Mouse (Mus musculus) embryonic facial prominence, embryonic 14.5 days (tissue): ENCODE results near the gene Zfp386. TPM values are rescaled to one million over a fixed set of nuclear protein-coding genes. Genes with fewer than 3 reads are reported as not detected.

Experiments used
- ATAC-seq: fragments of 200-750 bp; cut with Nextera tagmentation; 2 replicates; pipeline ENCODE4 v1.8.0; 2017; ENCODE audit warnings: low read depth, moderate number of reproducible peaks, moderate TSS enrichment
- DNase-seq: peaks from one replicate; pipeline ENCODE4 v3.0.0-alpha.2; 2015; ENCODE audit warnings: low spot score
- H3K27ac ChIP-seq: fragments of 300-500 bp; sonication (generic); replicated peaks from 2 replicates; pipeline ENCODE4 v1.5.1; 2014; ENCODE audit warnings: low read depth, mild to moderate bottlenecking, low read length, moderate library complexity
- H3K27me3 ChIP-seq: fragments of 300-500 bp; sonication (generic); replicated peaks from 2 replicates; pipeline ENCODE4 v1.6.1; 2014; ENCODE audit warnings: low read length; ENCODE audit not compliant: control insufficient read depth, insufficient read depth
- H3K36me3 ChIP-seq: fragments of 300-500 bp; sonication (generic); 2 replicates; pipeline ENCODE4 v1.6.1; 2014; ENCODE audit warnings: low read length, mixed read lengths; ENCODE audit not compliant: control insufficient read depth, insufficient read depth
- H3K4me1 ChIP-seq: fragments of 300-500 bp; sonication (generic); 2 replicates; pipeline ENCODE4 v1.6.1; 2014; ENCODE audit warnings: antibody characterized with exemption, low read length; ENCODE audit not compliant: control insufficient read depth, insufficient read depth
- H3K4me2 ChIP-seq: fragments of 300-500 bp; sonication (generic); 2 replicates; pipeline ENCODE4 v1.6.1; 2014; ENCODE audit warnings: low read depth, mild to moderate bottlenecking, low read length, moderate library complexity, mixed read lengths
- H3K4me3 ChIP-seq: fragments of 300-500 bp; sonication (generic); 2 replicates; pipeline ENCODE4 v1.5.1; 2014; ENCODE audit warnings: low read depth, mild to moderate bottlenecking, low read length
- H3K9ac ChIP-seq: fragments of 300-500 bp; sonication (generic); 2 replicates; pipeline ENCODE4 v1.6.1; 2014; ENCODE audit warnings: low read depth, mild to moderate bottlenecking, low read length, moderate library complexity, mixed read lengths
- H3K9me3 ChIP-seq: fragments of 300-500 bp; sonication (generic); 2 replicates; pipeline ENCODE4 v1.6.1; 2016; ENCODE audit warnings: low read length; ENCODE audit not compliant: control insufficient read depth
- WGBS: fragments of 180-500 bp; shearing (Covaris S2); extraction: QIAGEN DNeasy Blood & Tissue Kit; methylation state at CpG from one replicate; pipeline ENCODE4 v1.1.7; 2014; 5-methylcytosine and 5-hydroxymethylcytosine counted together
- polyA plus RNA-seq: library from polyadenylated mRNA; unstranded; fragments of >200 nt; fragmentation: Nextera tagmentation; extraction: Ambion mirVana; gene quantifications from 2 replicates; pipeline ENCODE4 v1.2.1, GENCODE M21; 2014

Zfp386 gene
- polyA plus RNA-seq, 1 experiment from 2014 or later: 41.7 TPM

- WGBS: 7% methylated on average over 21 of the region's 33 CpGs
- peak; percentile 95 for ATAC-seq
These were observed 29.7 kb downstream of the Zfp386 start, which contains the start of gene Vipr2 for GRCm38 (mm10) chr12:116077074-116077854. Vipr2 (plus strand) TSS chr12:116077726.

GRCm38 (mm10) chr12:116077855-116078366 lies 30.4 kb downstream of the Zfp386 start:
- Histone ChIP-seq H3K9ac (peak overlapping the region; percentile 63), H3K27me3 (peaks cover 34% of the 10 kb centered on the region), H3K4me2 (peak overlapping the region; percentile 92), H3K4me1 (no peaks in the 10 kb centered on the region), H3K27ac (no peak overlapping the region), H3K9me3 (no peaks in the 10 kb centered on the region), H3K36me3 (no peaks in the 10 kb centered on the region), H3K4me3 (peak overlapping the region; percentile 48)
- 0% methylated on average over 15 of the region's 24 CpGs for WGBS
- ATAC-seq (peak; percentile 67; the same call in 1 of the 2 replicates), DNase-seq (no peak)

More at GRCm38 (mm10) chr12:116077074-116077854, 29.7 kb downstream of the Zfp386 start, which contains the start of gene Vipr2:
- Histone ChIP-seq H3K4me3 (peak within 1 kb of the TSS; percentile 48), H3K27me3 (peaks cover 34% of the 10 kb centered on the region), H3K27ac (no peak within 1 kb of the TSS), H3K4me1 (no peaks in the 10 kb centered on the region), H3K9me3 (no peaks in the 10 kb centered on the region), H3K4me2 (peak within 1 kb of the TSS; percentile 92), H3K9ac (peak within 1 kb of the TSS; percentile 63), H3K36me3 (no peaks in the 10 kb centered on the region)
- peak; percentile 81 for DNase-seq

GRCm38 (mm10) chr12:116083125-116083524 lies 35.6 kb downstream of the Zfp386 start:
- Histone ChIP-seq H3K36me3 (no peaks in the 10 kb centered on the region), H3K4me1 (no peaks in the 10 kb centered on the region), H3K4me2 (no peak overlapping the region), H3K4me3 (no peak overlapping the region), H3K27me3 (peaks cover 17% of the 10 kb centered on the region; the same call in 1 of the 2 replicates), H3K27ac (no peak overlapping the region), H3K9me3 (no peaks in the 10 kb centered on the region), H3K9ac (no peak overlapping the region)
- ATAC-seq (0 out of 2 replicates have a peak, but pooled peaks have one; percentile 30), DNase-seq (peak; percentile 34)
- 51% methylated on average over 6 of the region's 6 CpGs for WGBS

- no peak for DNase-seq
These were observed 36.8 kb downstream of the Zfp386 start for GRCm38 (mm10) chr12:116084294-116084693.

GRCm38 (mm10) chr12:116086951-116087600 lies 39.6 kb downstream of the Zfp386 start:
- no peak overlapping the region for H3K9ac ChIP-seq
- no peaks in the 10 kb centered on the region for H3K27me3 ChIP-seq
- no peak for ATAC-seq
- H3K4me2 ChIP-seq: no peak overlapping the region
- no peak overlapping the region for H3K4me3 ChIP-seq
- H3K27ac ChIP-seq: no peak overlapping the region
- H3K9me3 ChIP-seq: no peaks in the 10 kb centered on the region
- H3K4me1 ChIP-seq: no peaks in the 10 kb centered on the region
- no peaks in the 10 kb centered on the region for H3K36me3 ChIP-seq
- WGBS: 74% methylated on average over 5 of the region's 5 CpGs
- no peak for DNase-seq

More at GRCm38 (mm10) chr12:116084294-116084693, 36.8 kb downstream of the Zfp386 start:
- Histone ChIP-seq H3K4me3 (no peak overlapping the region), H3K4me2 (no peak overlapping the region), H3K9ac (no peak overlapping the region), H3K36me3 (no peaks in the 10 kb centered on the region), H3K4me1 (no peaks in the 10 kb centered on the region), H3K9me3 (no peaks in the 10 kb centered on the region), H3K27me3 (peaks cover 7% of the 10 kb centered on the region; the same call in 1 of the 2 replicates), H3K27ac (no peak overlapping the region)
- WGBS: 76% methylated on average over 2 of the region's 2 CpGs
- ATAC-seq: no peak

GRCm38 (mm10) chr12:116089836-116090235 lies 42.3 kb downstream of the Zfp386 start:
- ATAC-seq: no peak
- Histone ChIP-seq H3K27me3 (no peaks in the 10 kb centered on the region), H3K4me1 (no peaks in the 10 kb centered on the region), H3K27ac (no peak overlapping the region), H3K9me3 (no peaks in the 10 kb centered on the region), H3K36me3 (no peaks in the 10 kb centered on the region), H3K9ac (no peak overlapping the region), H3K4me2 (no peak overlapping the region), H3K4me3 (no peak overlapping the region)
- DNase-seq: no peak
- 73% methylated on average over 3 of the region's 3 CpGs for WGBS

DNA sequence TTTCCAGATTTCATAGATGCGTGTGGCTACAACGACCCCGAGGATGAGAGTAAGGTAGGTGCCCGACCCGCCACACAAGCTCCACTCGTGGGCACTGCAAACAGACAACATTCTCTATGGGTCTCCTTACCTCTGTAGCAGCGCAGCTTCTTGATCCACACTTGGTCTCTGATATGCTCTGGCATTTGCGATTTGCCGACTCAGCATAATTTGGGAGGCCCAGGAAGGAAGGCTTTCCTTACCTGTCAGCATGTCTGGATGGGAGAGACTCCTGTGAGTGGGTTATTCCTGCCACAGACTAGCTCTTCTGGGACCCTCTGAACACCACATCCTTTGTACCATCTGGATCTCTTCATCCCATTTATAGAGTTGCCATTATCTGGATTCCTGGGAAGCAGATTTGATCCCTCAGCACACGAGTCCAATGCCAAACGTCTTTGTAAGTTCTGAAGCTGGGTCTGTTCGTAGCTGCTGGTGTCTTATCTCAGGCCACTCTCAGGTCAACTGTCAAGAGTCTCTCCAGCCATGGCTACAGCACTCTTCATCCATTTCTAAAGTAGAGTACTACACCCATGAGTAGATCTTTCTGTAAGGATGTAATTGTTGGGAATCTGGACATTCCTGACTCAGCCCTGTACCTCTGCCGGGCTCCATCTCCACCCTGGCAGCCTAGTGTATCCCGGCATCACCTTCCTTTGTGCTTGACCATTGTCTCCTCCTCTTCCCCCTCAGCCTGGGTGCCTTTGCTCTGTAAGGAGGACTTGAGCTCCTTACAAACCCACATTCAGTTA lies 47.4 kb downstream of the Zfp386 start:
- WGBS: 82% methylated on average over 12 of the region's 14 CpGs
- Histone ChIP-seq H3K36me3 (no peaks in the 10 kb centered on the region), H3K27me3 (no peaks in the 10 kb centered on the region), H3K9ac (no peak overlapping the region), H3K9me3 (no peaks in the 10 kb centered on the region), H3K4me2 (no peak overlapping the region), H3K4me1 (no peaks in the 10 kb centered on the region), H3K4me3 (no peak overlapping the region), H3K27ac (no peak overlapping the region)
- ATAC-seq: no peak
- DNase-seq: no peak

GRCm38 (mm10) chr12:116096361-116096904 lies 48.9 kb downstream of the Zfp386 start:
- 62% methylated on average over 3 of the region's 3 CpGs for WGBS
- H3K4me1 ChIP-seq: no peaks in the 10 kb centered on the region
- no peaks in the 10 kb centered on the region for H3K9me3 ChIP-seq
- no peaks in the 10 kb centered on the region for H3K27me3 ChIP-seq
- no peak for DNase-seq
- no peaks in the 10 kb centered on the region for H3K36me3 ChIP-seq
- no peak overlapping the region for H3K27ac ChIP-seq
- H3K9ac ChIP-seq: no peak overlapping the region
- ATAC-seq: no peak
- H3K4me2 ChIP-seq: no peak overlapping the region
- H3K4me3 ChIP-seq: no peak overlapping the region
